Mouse (Mus musculus): ENCODE measurements at regions not wholly inside any gene's neighbourhood (a gene's known extent, or its start where the extent isn't known, plus 50 kb on each side); places are given as distances from the start of the nearest gene placed in this dataset.

DNA sequence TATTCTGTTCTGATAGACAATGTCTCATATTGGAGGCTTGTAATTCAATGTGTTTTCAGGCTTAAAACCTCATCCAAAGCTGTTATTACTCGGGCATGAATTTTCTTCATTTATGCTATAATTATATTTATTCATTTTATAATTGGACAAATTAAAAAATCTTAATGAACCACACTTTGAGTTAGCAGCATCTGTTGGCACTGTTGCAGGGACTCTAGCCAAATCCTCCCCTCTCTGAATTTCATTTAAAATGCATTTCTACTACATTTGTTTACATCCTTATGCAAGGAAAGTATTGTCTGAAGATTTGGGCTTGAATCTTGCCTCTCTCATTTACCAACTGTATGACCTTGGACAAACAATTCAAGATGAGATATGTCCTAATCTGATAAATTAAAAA is 874.2 kb upstream of the Kirrel3 start:
- Histone ChIP-seq H3K27ac (ENCODE audit: insufficient read depth, low read depth) (no peak overlapping the region), H3K79me2 (replicated peaks; ENCODE audit: control insufficient read depth, extremely low read depth, insufficient read depth, poor library complexity, severe bottlenecking) (no peaks in the 10 kb centered on the region), H3K4me1 (ENCODE audit: control insufficient read depth in 1 of 2, insufficient read depth in 2 of 2) (no peaks in the 10 kb centered on the region), H3K4me3 (replicated peaks in 1 of 3; ENCODE audit: low read depth in 2 of 3, low read length in 2 of 3, poor library complexity in 1 of 3) (no peak overlapping the region), H3K9ac (ENCODE audit: insufficient read depth, low read depth) (no peak overlapping the region), H3K4me2 (ENCODE audit: insufficient read depth, low read depth, poor library complexity, severe bottlenecking) (no peak overlapping the region), H3K36me3 (replicated peaks in 1 of 2; ENCODE audit: control insufficient read depth in 1 of 2, insufficient read depth in 1 of 2, low read length in 1 of 2) (no peaks in the 10 kb centered on the region), H3K9me3 (replicated peaks; ENCODE audit: low read length) (no peaks in the 10 kb centered on the region), H3K27me3 (replicated peaks) (no peaks in the 10 kb centered on the region)
- dilution Hi-C loops (cut with MboI; ENCODE audit: extremely low pct_ligation_motif_present, extremely low pct_unique_long_range_greater_than_20kb, low sequenced_read_pairs) (no loop called here), in situ Hi-C loops (cut with MboI; ENCODE audit: low pct_ligation_motif_present, low pct_unique_long_range_greater_than_20kb, low sequenced_read_pairs) (no loop called here)
- no peak for DNase-seq (ENCODE audit: extremely low read depth)
- TF ChIP-seq ZKSCAN1 (IDR thresholded peaks at IDR 0.05; ENCODE audit: borderline replicate concordance, low read depth, low read length) (no peak), KAT2A (IDR thresholded peaks at IDR 0.05; ENCODE audit: insufficient replicate concordance, low read length) (no peak), UBTF (IDR thresholded peaks at IDR 0.05; ENCODE audit: low read depth, low read length) (no peak), POLR2AphosphoS2 (IDR thresholded peaks at IDR 0.05; ENCODE audit: low read depth, low read length) (no peak), JUND (conservative IDR thresholded peaks at IDR 0.05; ENCODE audit: low read depth, low read length) (no peak), SMC3 (IDR thresholded peaks at IDR 0.05; ENCODE audit: low read depth, low read length) (no peak), MAX (IDR thresholded peaks at IDR 0.05; ENCODE audit: low read length) (no peak), CHD1 (IDR thresholded peaks at IDR 0.05; ENCODE audit: low read depth, low read length) (no peak), ZNF384 (IDR thresholded peaks at IDR 0.05; ENCODE audit: low read depth, low read length) (no peak)

DNA sequence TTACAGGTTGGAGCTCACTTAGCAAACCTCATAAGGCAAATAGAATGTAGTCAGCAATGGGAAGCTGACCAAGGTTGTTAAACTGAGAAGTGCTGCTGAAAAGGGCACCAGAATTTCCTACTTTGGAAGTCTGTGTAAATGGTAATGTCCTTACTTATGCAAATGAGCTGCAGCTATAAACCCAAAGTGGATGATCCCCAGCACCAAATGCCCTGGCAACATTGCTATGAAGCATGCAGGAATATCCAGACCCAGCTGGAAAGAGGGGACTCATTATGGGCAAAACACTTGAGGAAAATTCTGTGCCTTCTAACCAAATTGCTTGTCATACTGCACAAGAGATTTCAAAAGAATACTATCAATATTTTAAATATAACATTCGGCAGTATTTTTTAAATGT is 861.3 kb upstream of the Kirrel3 start:
- Histone ChIP-seq H3K79me2 (replicated peaks; ENCODE audit: control insufficient read depth, extremely low read depth, insufficient read depth, poor library complexity, severe bottlenecking) (no peaks in the 10 kb centered on the region), H3K27ac (ENCODE audit: insufficient read depth, low read depth) (no peak overlapping the region), H3K27me3 (replicated peaks) (no peaks in the 10 kb centered on the region), H3K4me2 (ENCODE audit: insufficient read depth, low read depth, poor library complexity, severe bottlenecking) (no peak overlapping the region), H3K9me3 (replicated peaks; ENCODE audit: low read length) (no peaks in the 10 kb centered on the region), H3K9ac (ENCODE audit: insufficient read depth, low read depth) (no peak overlapping the region), H3K36me3 (replicated peaks in 1 of 2; ENCODE audit: control insufficient read depth in 1 of 2, insufficient read depth in 1 of 2, low read length in 1 of 2) (no peaks in the 10 kb centered on the region), H3K4me3 (replicated peaks in 1 of 3; ENCODE audit: low read depth in 2 of 3, low read length in 2 of 3, poor library complexity in 1 of 3) (no peak overlapping the region), H3K4me1 (ENCODE audit: control insufficient read depth in 1 of 2, insufficient read depth in 2 of 2) (no peaks in the 10 kb centered on the region)
- DNase-seq (ENCODE audit: extremely low read depth) = no peak
- no peak for TF ChIP-seq KAT2A (IDR thresholded peaks at IDR 0.05; ENCODE audit: insufficient replicate concordance, low read length)
- TF ChIP-seq TBP (conservative IDR thresholded peaks at IDR 0.05; ENCODE audit: low read depth, low read length) = no peak
- TF ChIP-seq E2F4 (IDR thresholded peaks at IDR 0.05; ENCODE audit: insufficient replicate concordance, low read depth, low read length) = no peak
- TF ChIP-seq SMC3 (IDR thresholded peaks at IDR 0.05; ENCODE audit: low read depth, low read length) = no peak
- no peak for TF ChIP-seq POLR2AphosphoS2 (IDR thresholded peaks at IDR 0.05; ENCODE audit: low read depth, low read length)
- dilution Hi-C loops (cut with MboI; ENCODE audit: extremely low pct_ligation_motif_present, extremely low pct_unique_long_range_greater_than_20kb, low sequenced_read_pairs) = no loop called here
- in situ Hi-C loops (cut with MboI; ENCODE audit: low pct_ligation_motif_present, low pct_unique_long_range_greater_than_20kb, low sequenced_read_pairs) = no loop called here

DNA sequence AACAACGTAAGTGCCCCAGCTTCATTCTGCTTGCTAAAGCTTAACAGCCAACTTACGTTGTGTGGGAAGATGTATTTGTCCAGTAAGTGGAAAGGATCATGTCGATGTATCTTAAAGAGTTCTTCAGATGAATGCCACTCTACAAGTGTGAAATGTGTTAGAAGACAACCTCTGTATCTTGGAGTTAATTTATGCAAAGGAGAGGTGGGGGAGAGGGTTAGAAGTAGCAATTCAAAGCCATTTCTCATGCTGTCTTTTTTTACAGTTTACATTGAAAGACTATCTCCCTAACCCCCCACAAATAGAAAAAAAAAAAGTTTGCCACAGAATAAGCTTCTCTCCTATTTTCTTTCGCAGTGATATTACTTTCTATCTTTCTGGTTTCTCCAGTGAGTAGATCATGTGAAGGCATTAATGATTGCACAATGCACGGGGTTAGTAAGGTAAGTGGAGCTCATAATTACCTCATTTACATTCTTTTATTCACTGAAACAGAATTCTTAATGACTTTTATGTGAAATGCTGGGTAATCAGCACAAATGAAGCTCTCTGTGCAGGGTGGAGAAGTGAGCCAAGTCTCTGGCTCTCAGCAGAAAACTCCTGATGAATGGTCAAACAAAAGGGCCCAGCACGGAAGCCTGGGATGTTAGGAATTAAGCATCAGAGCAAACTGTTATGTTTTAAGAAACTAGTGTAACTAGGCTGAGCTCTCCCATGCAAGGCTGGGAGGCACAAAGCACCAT is 855.8 kb upstream of the Kirrel3 start:
- no peak overlapping the region for H3K4me2 ChIP-seq (ENCODE audit: insufficient read depth, low read depth, poor library complexity, severe bottlenecking)
- H3K4me3 ChIP-seq (replicated peaks in 1 of 3; ENCODE audit: low read depth in 2 of 3, low read length in 2 of 3, poor library complexity in 1 of 3) = no peak overlapping the region
- no peaks in the 10 kb centered on the region for H3K79me2 ChIP-seq (replicated peaks; ENCODE audit: control insufficient read depth, extremely low read depth, insufficient read depth, poor library complexity, severe bottlenecking)
- no peaks in the 10 kb centered on the region for H3K27me3 ChIP-seq (replicated peaks)
- H3K4me1 ChIP-seq (ENCODE audit: control insufficient read depth in 1 of 2, insufficient read depth in 2 of 2) = no peaks in the 10 kb centered on the region
- H3K9ac ChIP-seq (ENCODE audit: insufficient read depth, low read depth) = no peak overlapping the region
- TF ChIP-seq IRF4 (IDR thresholded peaks at IDR 0.05; ENCODE audit: low read depth, low read length) (no peak), ELF1 (IDR thresholded peaks at IDR 0.05; ENCODE audit: low read depth, low read length) (no peak), HCFC1 (IDR thresholded peaks at IDR 0.05; ENCODE audit: low read depth, low read length) (no peak), MAZ (IDR thresholded peaks at IDR 0.05; ENCODE audit: low read depth, low read length) (no peak), ZKSCAN1 (IDR thresholded peaks at IDR 0.05; ENCODE audit: borderline replicate concordance, low read depth, low read length) (no peak), POLR2A (IDR thresholded peaks at IDR 0.05; ENCODE audit: low read depth, low read length) (no peak), MAFK (IDR thresholded peaks at IDR 0.05; ENCODE audit: insufficient replicate concordance, low read length) (no peak), MYC (IDR thresholded peaks at IDR 0.05; ENCODE audit: low read depth, low read length) (no peak), ZNF384 (IDR thresholded peaks at IDR 0.05; ENCODE audit: low read depth, low read length) (no peak), PAX5 (IDR thresholded peaks at IDR 0.05; ENCODE audit: low read length) (no peak), EP300 (IDR thresholded peaks at IDR 0.05; ENCODE audit: low read length) (no peak), POLR2AphosphoS2 (IDR thresholded peaks at IDR 0.05; ENCODE audit: low read depth, low read length) (no peak), JUN (IDR thresholded peaks at IDR 0.05; ENCODE audit: insufficient read depth, low read depth, low read length) (no peak)
- in situ Hi-C loops (cut with MboI; ENCODE audit: low pct_ligation_motif_present, low pct_unique_long_range_greater_than_20kb, low sequenced_read_pairs) = no loop called here
- dilution Hi-C loops (cut with MboI; ENCODE audit: extremely low pct_ligation_motif_present, extremely low pct_unique_long_range_greater_than_20kb, low sequenced_read_pairs) = no loop called here
- DNase-seq (ENCODE audit: extremely low read depth) = no peak
- H3K27ac ChIP-seq (ENCODE audit: insufficient read depth, low read depth) = no peak overlapping the region
- no peaks in the 10 kb centered on the region for H3K36me3 ChIP-seq (replicated peaks in 1 of 2; ENCODE audit: control insufficient read depth in 1 of 2, insufficient read depth in 1 of 2, low read length in 1 of 2)
- no peaks in the 10 kb centered on the region for H3K9me3 ChIP-seq (replicated peaks; ENCODE audit: low read length)
